Comparison of ENCODE assay signal across 21 mouse cellular contexts in the genomic region with DNA sequence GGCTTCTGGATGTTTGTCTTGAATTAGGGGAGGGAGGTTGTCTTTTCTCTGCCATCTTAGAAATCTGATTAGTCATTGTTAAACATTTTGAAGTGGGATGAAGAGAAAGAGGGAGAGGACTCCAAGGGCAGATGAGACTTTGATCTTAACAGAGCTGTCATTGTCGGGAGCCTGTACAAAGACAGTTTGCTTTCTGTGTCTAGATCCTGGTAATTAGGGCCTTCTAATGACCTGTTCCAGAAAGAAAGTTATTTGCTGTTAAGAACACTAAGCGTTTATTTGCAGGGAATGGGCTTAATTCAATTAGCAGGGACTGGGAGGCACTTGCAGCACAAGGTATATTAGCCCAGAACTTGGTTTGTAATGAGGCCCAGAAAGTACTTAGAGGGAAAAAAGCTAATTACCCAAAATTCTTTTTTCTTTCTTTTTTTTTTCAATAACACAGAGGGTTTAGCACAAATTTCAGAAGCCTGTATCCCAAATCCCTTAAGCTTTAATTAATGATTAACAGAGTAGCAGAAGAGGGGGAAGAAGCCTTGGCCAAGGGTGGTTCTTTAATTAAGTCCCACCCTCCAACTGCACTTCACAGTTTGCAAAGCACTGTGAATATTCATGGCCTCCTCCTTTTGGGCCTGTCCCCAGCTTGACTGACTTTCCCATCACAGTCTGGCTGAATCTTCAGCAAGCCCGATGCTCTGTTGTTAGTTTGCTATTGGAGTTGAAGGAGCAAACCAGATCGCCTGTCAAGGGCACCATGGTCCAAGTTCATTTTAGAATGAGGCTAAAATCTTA.
"Had no signal": no experiment of that assay in that cellular context is flagged by ENCODE, and none has a peak within 500 bp of the region (broad histone marks: within the 10 kb centered on the region; RNA-seq: fewer than 3 reads in every experiment).

No protein-coding gene starts in this region.

- H3K27ac ChIP-seq: kidney, embryonic 15.5 days; left cerebral cortex, adult 2 months; limb, embryonic 12.5 days; limb, embryonic 15.5 days; liver, embryonic 14.5 days; macrophage; stomach, postnatal 0 days had no signal

- H3K9ac ChIP-seq: kidney, embryonic 15.5 days; limb, embryonic 12.5 days; limb, embryonic 15.5 days; liver, embryonic 14.5 days; liver, postnatal 0 days; lung, embryonic 14.5 days had no signal

- H3K36me3 ChIP-seq: kidney, embryonic 15.5 days; limb, embryonic 12.5 days; limb, embryonic 15.5 days had no signal

- DNase-seq: kidney, adult 8-10 months; kidney, postnatal 10 days; kidney, postnatal 36 days; layer of hippocampus, postnatal 36 days; left cerebral cortex, postnatal 4 days; liver, postnatal 0 days; lung, embryonic 14.5 days; midbrain, embryonic 14.5 days; thymus, adult 2 months; thymus, postnatal 14 days; thymus, postnatal 4 days had no signal

- ATAC-seq: liver, postnatal 0 days; lung, postnatal 0 days had no signal

- H3K4me1 ChIP-seq: kidney, embryonic 15.5 days; limb, embryonic 12.5 days; limb, embryonic 15.5 days had no signal

- H3K27me3 ChIP-seq: kidney, embryonic 15.5 days; limb, embryonic 12.5 days; limb, embryonic 15.5 days had no signal

- H3K9me3 ChIP-seq: kidney, embryonic 15.5 days; limb, embryonic 12.5 days; limb, embryonic 15.5 days had no signal

- H3K4me2 ChIP-seq: kidney, embryonic 15.5 days; limb, embryonic 12.5 days; limb, embryonic 15.5 days; liver, embryonic 11.5 days; lung, embryonic 14.5 days; midbrain, embryonic 11.5 days had no signal

- H3K4me3 ChIP-seq: kidney, embryonic 15.5 days; left cerebral cortex, adult 2 months; limb, embryonic 12.5 days; limb, embryonic 15.5 days had no signal
